Mouse (Mus musculus) liver, adult 2 months (tissue): ENCODE measurements around the gene Wipf1.

ENCODE experiments used
- CTCF ChIP-seq: fragments of 200-500 bp; IDR thresholded peaks from 2 replicates; pipeline ENCODE4 v1.5.1; 2011; ENCODE audit warnings: low read depth, low read length, control low read depth
- POLR2A ChIP-seq: fragments of 200-500 bp; IDR thresholded peaks from 2 replicates; pipeline ENCODE4 v1.6.1; 2011; ENCODE audit warnings: low read length, control low read depth; ENCODE audit not compliant: insufficient read depth; ENCODE audit errors: extremely low read depth

DNA sequence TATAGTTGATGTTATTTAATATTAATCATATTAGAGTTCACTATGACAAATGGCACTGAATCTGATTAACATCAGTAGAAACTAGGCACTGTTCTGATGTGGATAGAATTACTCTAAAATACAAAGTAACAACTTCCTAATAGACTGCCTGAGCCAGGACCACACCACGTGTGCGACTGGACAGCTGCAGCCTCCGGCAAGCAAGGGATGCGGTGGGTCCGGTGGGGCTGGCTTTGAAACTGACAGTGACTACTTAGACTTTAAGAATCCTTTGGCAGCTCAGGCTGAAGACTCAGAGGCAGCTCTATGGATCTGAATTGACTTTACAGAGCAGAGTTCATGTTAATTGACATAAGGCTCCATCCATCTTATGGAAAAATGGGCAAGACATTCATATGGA is 76.4 kb downstream of the Wipf1 start:
- no peak for TF ChIP-seq CTCF
- no peak for TF ChIP-seq POLR2A
